Mouse (Mus musculus) midbrain, embryonic 16.5 days (tissue): Measurements from ENCODE around the gene Kalrn. TPM values are rescaled to one million over a fixed set of nuclear protein-coding genes. Genes with fewer than 3 reads are reported as not detected.

ENCODE experiments used
- ATAC-seq: fragments of 200-750 bp; cut with Nextera tagmentation; 2 replicates; pipeline ENCODE4 v1.8.0; 2017; ENCODE audit warnings: moderate TSS enrichment
- H3K27ac ChIP-seq: fragments of 300-500 bp; sonication (generic); 2 replicates; pipeline ENCODE4 v1.5.1; 2014; ENCODE audit warnings: mild to moderate bottlenecking, low read length, mixed read lengths
- H3K27me3 ChIP-seq: fragments of 300-500 bp; sonication (generic); 2 replicates; pipeline ENCODE4 v1.6.1; 2014; ENCODE audit warnings: low read depth, low read length, mixed read lengths; ENCODE audit not compliant: control insufficient read depth, insufficient read depth
- H3K36me3 ChIP-seq: fragments of 300-500 bp; sonication (generic); 2 replicates; pipeline ENCODE4 v1.6.1; 2014; ENCODE audit warnings: mild to moderate bottlenecking, low read length, moderate library complexity, mixed read lengths; ENCODE audit not compliant: control insufficient read depth, insufficient read depth
- H3K4me1 ChIP-seq: fragments of 300-500 bp; sonication (generic); 2 replicates; pipeline ENCODE4 v1.6.1; 2014; ENCODE audit warnings: mild to moderate bottlenecking, low read length, mixed read lengths; ENCODE audit not compliant: control insufficient read depth, insufficient read depth
- H3K4me2 ChIP-seq: fragments of 300-500 bp; sonication (generic); 2 replicates; pipeline ENCODE4 v1.6.1; 2014; ENCODE audit warnings: mild to moderate bottlenecking, low read length, mixed read lengths
- H3K4me3 ChIP-seq: fragments of 300-500 bp; sonication (generic); 2 replicates; pipeline ENCODE4 v1.5.1; 2014; ENCODE audit warnings: low read depth, mild to moderate bottlenecking, low read length, moderate library complexity, mixed read lengths
- H3K9ac ChIP-seq: fragments of 300-500 bp; sonication (generic); 2 replicates; pipeline ENCODE4 v1.6.1; 2014; ENCODE audit warnings: low read depth, low read length, mixed read lengths
- H3K9me3 ChIP-seq: fragments of 300-500 bp; sonication (generic); replicated peaks from 2 replicates; pipeline ENCODE4 v1.6.1; 2014; ENCODE audit warnings: mild to moderate bottlenecking, low read length, mixed read lengths; ENCODE audit not compliant: control insufficient read depth, poor library complexity, severe bottlenecking
- WGBS: fragments of 180-500 bp; shearing (Covaris S2); extraction: QIAGEN DNeasy Blood & Tissue Kit; methylation state at CpG from one replicate; pipeline ENCODE4 v1.1.7; 2014; 5-methylcytosine and 5-hydroxymethylcytosine counted together
- polyA plus RNA-seq: library from polyadenylated mRNA; unstranded; fragments of >200 nt; fragmentation: Nextera tagmentation; extraction: Ambion mirVana; gene quantifications from 2 replicates; pipeline ENCODE4 v1.2.1, GENCODE M21; 2015

Gene Kalrn
- polyA plus RNA-seq, 1 experiment from 2014 or later = 31.3 TPM

DNA sequence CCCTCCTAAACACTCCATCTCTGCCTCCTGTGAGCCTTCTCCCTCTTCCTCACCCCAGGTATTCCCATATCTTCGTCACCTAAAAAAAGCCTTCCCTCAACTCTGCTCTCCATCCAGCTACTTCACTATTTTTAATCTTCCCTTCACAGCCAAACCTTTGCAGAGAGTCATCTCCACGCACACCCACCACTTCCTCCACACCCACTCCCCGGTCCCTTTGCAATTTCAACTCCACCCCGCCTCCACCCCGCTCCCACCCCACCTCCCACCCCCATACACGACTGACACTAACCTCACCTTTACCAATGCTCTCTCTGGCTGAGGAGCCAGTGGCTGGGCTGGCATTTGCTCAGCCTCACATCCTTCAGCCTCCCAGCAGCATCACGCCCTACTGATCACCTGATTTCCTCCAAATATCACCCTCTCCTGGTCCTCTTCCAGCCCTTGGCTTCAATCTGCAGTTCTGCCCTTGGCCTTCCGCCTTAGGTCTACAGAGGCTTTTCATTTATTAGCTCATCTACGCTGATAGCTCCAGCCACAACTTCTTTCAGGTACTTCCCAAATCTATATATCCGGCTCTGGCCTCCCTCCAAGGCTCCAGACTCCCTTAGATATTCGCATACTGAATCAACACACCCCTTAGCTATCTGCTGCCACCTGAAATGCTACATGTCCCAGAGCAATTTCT is 9.6 kb downstream of the Kalrn start:
- WGBS = 81% methylated on average over 11 of the region's 11 CpGs
- no peak for ATAC-seq
- H3K9ac ChIP-seq = no peak overlapping the region
- H3K9me3 ChIP-seq = no peaks in the 10 kb centered on the region
- no peak overlapping the region for H3K4me3 ChIP-seq
- H3K4me2 ChIP-seq = no peak overlapping the region
- no peak overlapping the region for H3K27ac ChIP-seq
- no peaks in the 10 kb centered on the region for H3K36me3 ChIP-seq
- no peaks in the 10 kb centered on the region for H3K27me3 ChIP-seq
- peaks cover 42% of the 10 kb centered on the region for H3K4me1 ChIP-seq

GRCm38 (mm10) chr16:34561734-34562135 is 11.6 kb downstream of the Kalrn start:
- ATAC-seq = peak; percentile 46; the same call in 1 of the 2 replicates
- no peak overlapping the region for H3K27ac ChIP-seq
- H3K4me3 ChIP-seq = no peak overlapping the region
- no peaks in the 10 kb centered on the region for H3K27me3 ChIP-seq
- H3K4me1 ChIP-seq = peaks cover 49% of the 10 kb centered on the region
- no peaks in the 10 kb centered on the region for H3K9me3 ChIP-seq
- 4% methylated on average over 5 of the region's 5 CpGs for WGBS
- H3K4me2 ChIP-seq = no peak overlapping the region
- H3K36me3 ChIP-seq = no peaks in the 10 kb centered on the region
- H3K9ac ChIP-seq = no peak overlapping the region

DNA sequence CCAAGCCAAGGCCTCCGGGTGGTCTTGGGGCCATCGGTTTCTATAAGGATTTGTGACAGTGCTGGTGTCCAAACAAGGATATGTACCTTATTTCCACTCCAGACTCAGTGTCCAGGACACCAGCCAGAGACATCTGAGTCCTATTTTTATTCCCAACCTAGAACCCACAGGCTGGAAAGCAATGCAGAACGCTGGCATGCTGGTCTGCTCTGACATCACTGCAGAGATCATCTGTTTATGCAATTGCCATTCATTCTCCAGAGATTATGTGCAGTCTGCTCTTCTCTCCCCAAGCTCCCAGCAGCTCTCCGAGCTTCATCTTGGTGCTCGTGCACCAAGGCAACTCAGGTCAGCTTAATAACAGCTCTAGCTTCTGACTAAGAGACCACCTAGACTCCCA is 12.5 kb downstream of the Kalrn start:
- no peaks in the 10 kb centered on the region for H3K27me3 ChIP-seq
- no peak overlapping the region for H3K9ac ChIP-seq
- no peak for ATAC-seq
- H3K4me1 ChIP-seq = peaks cover 44% of the 10 kb centered on the region
- no peak overlapping the region for H3K27ac ChIP-seq
- WGBS = 43% methylated on average over 5 of the region's 5 CpGs
- H3K4me3 ChIP-seq = no peak overlapping the region
- H3K4me2 ChIP-seq = no peak overlapping the region
- no peaks in the 10 kb centered on the region for H3K9me3 ChIP-seq
- no peaks in the 10 kb centered on the region for H3K36me3 ChIP-seq

DNA sequence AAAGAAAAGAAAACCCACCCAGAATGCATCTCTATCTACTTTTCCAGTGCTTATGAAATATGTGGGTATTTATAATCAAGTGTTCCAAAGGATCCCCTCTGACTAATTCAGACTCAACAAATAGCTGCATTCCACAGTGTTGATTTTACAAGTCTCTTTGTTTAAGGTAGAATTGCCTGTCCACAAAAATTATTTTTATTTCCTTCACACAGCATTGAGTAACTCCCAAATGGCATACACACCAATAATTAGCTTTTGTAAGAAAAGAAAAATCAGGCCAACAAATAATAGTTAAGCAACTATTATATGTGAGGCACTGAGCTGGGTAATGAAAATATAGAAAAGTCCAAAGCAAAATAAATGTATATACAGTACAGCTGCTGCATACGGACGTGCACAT is 12.9 kb downstream of the Kalrn start:
- H3K4me1 ChIP-seq = peaks cover 40% of the 10 kb centered on the region
- 75% methylated on average over 2 of the region's 2 CpGs for WGBS
- H3K9me3 ChIP-seq = no peaks in the 10 kb centered on the region
- H3K4me2 ChIP-seq = no peak overlapping the region
- no peak overlapping the region for H3K9ac ChIP-seq
- H3K27me3 ChIP-seq = no peaks in the 10 kb centered on the region
- no peaks in the 10 kb centered on the region for H3K36me3 ChIP-seq
- H3K4me3 ChIP-seq = no peak overlapping the region
- no peak overlapping the region for H3K27ac ChIP-seq
- ATAC-seq = no peak

DNA sequence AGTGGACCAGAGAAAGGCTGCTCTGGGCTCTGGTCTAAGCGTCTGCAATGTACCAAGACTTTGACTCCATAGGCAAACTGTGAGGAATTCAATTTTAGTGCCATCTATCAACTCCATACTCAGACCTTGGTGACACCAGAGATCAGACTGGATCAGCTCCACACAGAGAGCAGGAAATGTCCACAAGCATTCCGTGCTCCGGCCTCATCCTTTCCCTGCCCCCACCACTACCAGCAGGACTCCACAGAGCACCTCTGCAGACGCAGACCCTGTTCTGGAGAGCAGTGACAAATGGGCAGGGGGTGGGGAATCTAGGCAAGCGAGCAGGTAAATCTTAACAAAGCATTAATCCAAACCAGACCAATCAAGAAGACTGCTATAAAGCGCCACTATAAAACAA is 15.4 kb downstream of the Kalrn start:
- WGBS = 59% methylated on average over 6 of the region's 6 CpGs
- no peak overlapping the region for H3K9ac ChIP-seq
- no peaks in the 10 kb centered on the region for H3K36me3 ChIP-seq
- peaks cover 45% of the 10 kb centered on the region for H3K4me1 ChIP-seq
- H3K27ac ChIP-seq = no peak overlapping the region
- no peak overlapping the region for H3K4me3 ChIP-seq
- no peak overlapping the region for H3K4me2 ChIP-seq
- no peaks in the 10 kb centered on the region for H3K27me3 ChIP-seq
- no peak for ATAC-seq
- no peaks in the 10 kb centered on the region for H3K9me3 ChIP-seq

DNA sequence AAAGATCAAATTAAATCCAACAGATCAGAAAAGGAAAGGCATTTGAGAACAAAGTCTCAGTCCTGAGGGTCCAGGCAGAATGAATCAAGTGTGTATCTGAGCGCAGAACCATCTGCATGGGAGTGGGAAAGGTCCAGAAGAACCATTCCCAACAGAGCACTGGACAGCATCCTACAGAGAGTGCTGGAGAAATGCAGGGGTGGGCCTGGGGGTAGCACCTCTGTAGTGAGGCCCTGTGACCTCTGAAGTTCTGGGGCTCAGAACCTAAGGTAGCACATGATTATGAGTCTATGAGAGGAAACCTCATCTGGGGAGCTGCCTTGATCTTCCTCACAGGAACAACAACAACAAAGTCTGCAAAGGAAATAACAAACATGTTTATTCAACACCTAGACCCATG is 20.6 kb downstream of the Kalrn start:
- peaks cover 51% of the 10 kb centered on the region for H3K4me1 ChIP-seq
- 45% methylated on average over 1 of the region's 1 CpGs for WGBS
- ATAC-seq = no peak

DNA sequence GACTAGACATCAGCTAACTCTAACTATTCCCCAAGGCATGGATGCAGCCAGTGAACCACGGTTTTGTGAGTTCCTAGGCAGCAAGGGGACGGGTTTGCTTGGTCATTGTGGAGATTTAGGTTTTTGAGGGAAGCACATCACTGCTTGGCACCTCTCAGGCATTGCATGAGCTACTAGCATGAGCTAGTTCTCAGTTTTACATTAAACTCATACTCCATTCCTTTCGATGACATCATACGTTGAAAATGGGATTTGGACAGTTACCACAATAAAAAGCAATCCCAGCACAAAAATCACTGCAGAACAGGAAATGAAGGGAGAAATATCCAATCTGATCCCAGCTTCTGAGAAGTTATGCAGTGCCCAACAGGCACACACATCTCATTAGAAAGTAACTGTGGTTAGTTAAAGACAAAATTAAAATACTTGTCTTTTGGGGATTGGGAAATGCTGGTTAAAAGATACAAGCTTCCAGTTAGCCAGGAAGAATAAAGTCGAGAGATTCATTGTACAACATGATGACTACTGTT is 23.8 kb downstream of the Kalrn start:
- 87% methylated on average over 5 of the region's 5 CpGs for WGBS
- H3K4me3 ChIP-seq = no peak overlapping the region
- no peaks in the 10 kb centered on the region for H3K27me3 ChIP-seq
- peaks cover 45% of the 10 kb centered on the region for H3K4me1 ChIP-seq
- no peak for ATAC-seq
- no peak overlapping the region for H3K4me2 ChIP-seq
- H3K9me3 ChIP-seq = no peaks in the 10 kb centered on the region
- no peak overlapping the region for H3K27ac ChIP-seq
- H3K9ac ChIP-seq = no peak overlapping the region
- H3K36me3 ChIP-seq = no peaks in the 10 kb centered on the region

More for the DNA sequence above, 20.6 kb downstream of the Kalrn start:
- H3K4me2 ChIP-seq = no peak overlapping the region
- H3K9ac ChIP-seq = no peak overlapping the region
- no peaks in the 10 kb centered on the region for H3K27me3 ChIP-seq
- H3K36me3 ChIP-seq = no peaks in the 10 kb centered on the region
- no peaks in the 10 kb centered on the region for H3K9me3 ChIP-seq
- no peak overlapping the region for H3K4me3 ChIP-seq
- no peak overlapping the region for H3K27ac ChIP-seq

GRCm38 (mm10) chr16:34546805-34547509 is 26.4 kb downstream of the Kalrn start:
- no peak overlapping the region for H3K27ac ChIP-seq
- no peak overlapping the region for H3K4me2 ChIP-seq
- H3K27me3 ChIP-seq = no peaks in the 10 kb centered on the region
- no peak for ATAC-seq
- no peaks in the 10 kb centered on the region for H3K9me3 ChIP-seq
- H3K36me3 ChIP-seq = no peaks in the 10 kb centered on the region
- WGBS = 49% methylated on average over 6 of the region's 6 CpGs
- H3K4me3 ChIP-seq = no peak overlapping the region
- H3K4me1 ChIP-seq = peaks cover 29% of the 10 kb centered on the region
- no peak overlapping the region for H3K9ac ChIP-seq

GRCm38 (mm10) chr16:34543754-34544153 is 29.6 kb downstream of the Kalrn start:
- H3K27ac ChIP-seq = no peak overlapping the region
- ATAC-seq = peak; percentile 43; the same call in 1 of the 2 replicates

More at GRCm38 (mm10) chr16:34543754-34544153, 29.6 kb downstream of the Kalrn start:
- Histone ChIP-seq H3K4me1 (peaks cover 27% of the 10 kb centered on the region), H3K9ac (no peak overlapping the region), H3K4me2 (no peak overlapping the region), H3K9me3 (no peaks in the 10 kb centered on the region), H3K4me3 (no peak overlapping the region), H3K27me3 (no peaks in the 10 kb centered on the region), H3K36me3 (no peaks in the 10 kb centered on the region)
- 49% methylated on average over 4 of the region's 4 CpGs for WGBS
